Mouse (Mus musculus) hindbrain, embryonic 12.5 days (tissue): Measurements from ENCODE around the gene Olfr1392. TPM values are rescaled to one million over a fixed set of nuclear protein-coding genes. Genes with fewer than 3 reads are reported as not detected.

Experiments used
- polyA plus RNA-seq: library from polyadenylated mRNA; unstranded; fragments of >200 nt; fragmentation: Nextera tagmentation; extraction: Ambion mirVana; gene quantifications from 2 replicates; pipeline ENCODE4 v1.2.1, GENCODE M21; 2016

Olfr1392 gene
- polyA plus RNA-seq, 1 experiment from 2014 or later = not detected

Other genes with a start within 250 kb of the Olfr1392 start
- gene 9930111J21Rik2, start 234.0 kb upstream of the Olfr1392 start, polyA plus RNA-seq = 0.22 and 0.57 TPM in 2 replicates
- not detected in 2 replicates for gene Tgtp2, start 221.1 kb upstream of the Olfr1392 start, polyA plus RNA-seq
- 0.46 and 0.66 TPM in 2 replicates for gene Ifi47, start 208.7 kb upstream of the Olfr1392 start, polyA plus RNA-seq
- not detected in 2 replicates for gene Olfr1396, start 170.4 kb upstream of the Olfr1392 start, polyA plus RNA-seq
- gene Olfr1395, start 143.0 kb upstream of the Olfr1392 start, polyA plus RNA-seq = not detected in 2 replicates
- not detected in 2 replicates for gene Olfr1394, start 130.9 kb upstream of the Olfr1392 start, polyA plus RNA-seq
- gene Btnl9, start 98.1 kb upstream of the Olfr1392 start, polyA plus RNA-seq = 0.16 and 0.22 TPM in 2 replicates
- gene Zfp62, start 82.0 kb upstream of the Olfr1392 start, polyA plus RNA-seq = 55.3 and 62.5 TPM in 2 replicates
- 42.5 and 43.2 TPM in 2 replicates for gene Mgat1, start 41.1 kb upstream of the Olfr1392 start, polyA plus RNA-seq
- not detected in 2 replicates for gene Olfr1393, start 7.0 kb upstream of the Olfr1392 start, polyA plus RNA-seq
- not detected in 2 replicates for gene Olfr10, start 19.5 kb downstream of the Olfr1392 start, polyA plus RNA-seq
- not detected in 2 replicates for gene Olfr1391, start 37.5 kb downstream of the Olfr1392 start, polyA plus RNA-seq
- not detected in 2 replicates for gene Olfr1390, start 49.9 kb downstream of the Olfr1392 start, polyA plus RNA-seq
- not detected in 2 replicates for gene Olfr1389, start 137.8 kb downstream of the Olfr1392 start, polyA plus RNA-seq
- gene Olfr1388, start 151.3 kb downstream of the Olfr1392 start, polyA plus RNA-seq = 0.09 TPM in 2 replicates
- not detected in 2 replicates for gene Olfr1387, start 170.1 kb downstream of the Olfr1392 start, polyA plus RNA-seq
- not detected in 2 replicates for gene Olfr1386, start 179.8 kb downstream of the Olfr1392 start, polyA plus RNA-seq
- gene Olfr1385, start 203.8 kb downstream of the Olfr1392 start, polyA plus RNA-seq = not detected in 2 replicates
- not detected in 2 replicates for gene Olfr1384, start 221.4 kb downstream of the Olfr1392 start, polyA plus RNA-seq
- not detected in 2 replicates for gene Olfr1383, start 234.4 kb downstream of the Olfr1392 start, polyA plus RNA-seq
- gene Olfr1382, start 243.0 kb downstream of the Olfr1392 start, polyA plus RNA-seq = not detected in 2 replicates